Mouse (Mus musculus) intestine, embryonic 15.5 days (tissue): ENCODE measurements around the gene Jdp2. TPM values are rescaled to one million over a fixed set of nuclear protein-coding genes. Genes with fewer than 3 reads are reported as not detected.

Experiments used
- ATAC-seq: fragments of 200-750 bp; cut with Nextera tagmentation; 2 replicates; pipeline ENCODE4 v1.8.0; 2017; ENCODE audit warnings: moderate TSS enrichment, moderate library complexity
- H3K27ac ChIP-seq: fragments of 300-500 bp; sonication (generic); 2 replicates; pipeline ENCODE4 v1.5.1; 2015; ENCODE audit warnings: mild to moderate bottlenecking, inconsistent platforms
- H3K27me3 ChIP-seq: fragments of 300-500 bp; sonication (generic); replicated peaks from 2 replicates; pipeline ENCODE4 v1.6.1; 2015; ENCODE audit warnings: inconsistent platforms
- H3K36me3 ChIP-seq: fragments of 300-500 bp; sonication (generic); 2 replicates; pipeline ENCODE4 v1.6.1; 2015; ENCODE audit warnings: inconsistent platforms
- H3K4me1 ChIP-seq: fragments of 300-500 bp; sonication (generic); replicated peaks from 2 replicates; pipeline ENCODE4 v1.6.1; 2015; ENCODE audit warnings: inconsistent platforms
- H3K4me2 ChIP-seq: fragments of 300-500 bp; sonication (generic); replicated peaks from 2 replicates; pipeline ENCODE4 v1.6.1; 2015; ENCODE audit warnings: mild to moderate bottlenecking, inconsistent platforms
- H3K4me3 ChIP-seq: fragments of 300-500 bp; sonication (generic); replicated peaks from 2 replicates; pipeline ENCODE4 v1.5.1; 2015; ENCODE audit warnings: inconsistent platforms
- H3K9ac ChIP-seq: fragments of 300-500 bp; sonication (generic); 2 replicates; pipeline ENCODE4 v1.6.1; 2015; ENCODE audit warnings: inconsistent platforms
- H3K9me3 ChIP-seq: fragments of 300-500 bp; sonication (generic); 2 replicates; pipeline ENCODE4 v1.6.1; 2016; ENCODE audit warnings: inconsistent platforms
- WGBS: fragments of 180-500 bp; shearing (Covaris S2); methylation state at CpG from one replicate; pipeline ENCODE4 v1.1.7; 2015; 5-methylcytosine and 5-hydroxymethylcytosine counted together
- polyA plus RNA-seq: library from polyadenylated mRNA; unstranded; fragments of >200 nt; fragmentation: Nextera tagmentation; extraction: Ambion mirVana; gene quantifications from 2 replicates; pipeline ENCODE4 v1.2.1, GENCODE M21; 2015

Jdp2 gene
- polyA plus RNA-seq, 1 experiment from 2014 or later: 0.74 TPM

DNA sequence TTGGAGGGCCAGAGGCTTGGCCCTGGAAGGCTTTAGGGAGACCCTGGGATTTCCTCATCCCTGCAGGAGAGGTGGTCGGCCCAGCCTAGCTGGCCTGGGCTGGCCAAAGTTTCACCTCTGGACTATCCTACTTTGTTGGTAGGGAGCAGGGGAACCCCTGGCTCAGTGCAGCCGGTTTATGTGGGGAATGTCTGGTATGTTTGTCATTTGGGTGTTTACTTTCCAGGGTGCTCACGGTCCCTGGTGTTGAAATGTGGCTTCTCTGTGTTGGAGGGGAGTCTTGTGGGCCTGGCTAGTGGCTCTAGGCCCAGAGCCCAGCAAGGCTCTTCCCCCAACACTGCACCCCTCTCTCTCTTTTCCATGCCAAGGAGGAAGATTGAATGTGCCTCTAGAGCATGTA lies 24.9 kb downstream of the Jdp2 start:
- Histone ChIP-seq H3K36me3 (no peaks in the 10 kb centered on the region), H3K27me3 (no peaks in the 10 kb centered on the region), H3K27ac (0 out of 2 replicates have a peak overlapping the region, but pooled peaks have one; percentile 40), H3K9ac (no peak overlapping the region), H3K9me3 (no peaks in the 10 kb centered on the region), H3K4me3 (no peak overlapping the region), H3K4me2 (no peak overlapping the region), H3K4me1 (peaks cover 14% of the 10 kb centered on the region)
- 23% methylated on average over 3 of the region's 3 CpGs for WGBS
- peak; percentile 27 for ATAC-seq

DNA sequence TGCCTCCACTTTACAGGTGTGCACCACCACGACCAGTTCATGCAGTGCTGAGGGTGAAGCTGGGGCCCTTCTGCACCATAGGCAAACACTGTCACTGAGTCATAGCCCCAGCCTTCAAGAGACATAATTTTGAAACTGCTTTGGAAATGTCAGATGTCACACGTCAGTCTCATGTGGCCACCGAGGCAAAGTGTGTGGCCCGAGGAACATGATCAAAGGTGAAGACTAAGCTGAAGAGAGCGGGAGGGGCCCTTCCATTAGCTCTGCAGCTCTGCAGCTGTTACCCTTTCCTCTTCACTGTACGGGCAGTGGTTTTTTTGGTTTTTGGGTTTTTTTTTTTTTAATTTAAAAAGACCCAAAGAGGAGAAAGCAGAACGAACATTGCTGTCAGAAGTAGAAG lies 25.8 kb downstream of the Jdp2 start:
- no peak overlapping the region for H3K4me2 ChIP-seq
- no peaks in the 10 kb centered on the region for H3K9me3 ChIP-seq
- 71% methylated on average over 7 of the region's 7 CpGs for WGBS
- H3K36me3 ChIP-seq: no peaks in the 10 kb centered on the region
- H3K4me3 ChIP-seq: no peak overlapping the region
- ATAC-seq: no peak
- no peak overlapping the region for H3K27ac ChIP-seq
- no peaks in the 10 kb centered on the region for H3K27me3 ChIP-seq
- H3K9ac ChIP-seq: no peak overlapping the region
- H3K4me1 ChIP-seq: peaks cover 14% of the 10 kb centered on the region

DNA sequence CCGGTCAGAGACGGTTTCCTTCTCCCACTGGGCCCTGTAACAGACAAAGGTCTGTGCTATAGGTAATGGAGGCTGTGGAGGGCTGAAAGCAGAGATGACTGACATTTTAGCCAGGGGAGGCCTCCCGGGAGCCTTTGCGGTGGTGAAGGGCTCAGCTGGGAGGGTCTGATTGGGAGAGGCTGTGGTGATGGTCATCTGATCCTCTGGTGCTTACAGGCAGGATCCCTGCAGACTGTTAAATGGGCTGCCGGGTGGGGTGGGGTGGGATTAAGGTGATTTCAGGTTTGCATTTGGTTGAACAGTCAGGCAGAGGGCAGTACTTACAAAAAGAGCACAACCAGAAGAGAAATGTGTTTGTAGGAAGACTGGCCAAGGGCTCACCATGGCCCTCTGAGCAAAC lies 27.0 kb downstream of the Jdp2 start:
- H3K9ac ChIP-seq: no peak overlapping the region
- H3K27me3 ChIP-seq: no peaks in the 10 kb centered on the region
- H3K27ac ChIP-seq: no peak overlapping the region
- 56% methylated on average over 5 of the region's 5 CpGs for WGBS
- no peak for ATAC-seq
- peaks cover 16% of the 10 kb centered on the region for H3K4me1 ChIP-seq
- H3K4me2 ChIP-seq: no peak overlapping the region
- no peaks in the 10 kb centered on the region for H3K36me3 ChIP-seq
- H3K9me3 ChIP-seq: no peaks in the 10 kb centered on the region
- H3K4me3 ChIP-seq: no peak overlapping the region

DNA sequence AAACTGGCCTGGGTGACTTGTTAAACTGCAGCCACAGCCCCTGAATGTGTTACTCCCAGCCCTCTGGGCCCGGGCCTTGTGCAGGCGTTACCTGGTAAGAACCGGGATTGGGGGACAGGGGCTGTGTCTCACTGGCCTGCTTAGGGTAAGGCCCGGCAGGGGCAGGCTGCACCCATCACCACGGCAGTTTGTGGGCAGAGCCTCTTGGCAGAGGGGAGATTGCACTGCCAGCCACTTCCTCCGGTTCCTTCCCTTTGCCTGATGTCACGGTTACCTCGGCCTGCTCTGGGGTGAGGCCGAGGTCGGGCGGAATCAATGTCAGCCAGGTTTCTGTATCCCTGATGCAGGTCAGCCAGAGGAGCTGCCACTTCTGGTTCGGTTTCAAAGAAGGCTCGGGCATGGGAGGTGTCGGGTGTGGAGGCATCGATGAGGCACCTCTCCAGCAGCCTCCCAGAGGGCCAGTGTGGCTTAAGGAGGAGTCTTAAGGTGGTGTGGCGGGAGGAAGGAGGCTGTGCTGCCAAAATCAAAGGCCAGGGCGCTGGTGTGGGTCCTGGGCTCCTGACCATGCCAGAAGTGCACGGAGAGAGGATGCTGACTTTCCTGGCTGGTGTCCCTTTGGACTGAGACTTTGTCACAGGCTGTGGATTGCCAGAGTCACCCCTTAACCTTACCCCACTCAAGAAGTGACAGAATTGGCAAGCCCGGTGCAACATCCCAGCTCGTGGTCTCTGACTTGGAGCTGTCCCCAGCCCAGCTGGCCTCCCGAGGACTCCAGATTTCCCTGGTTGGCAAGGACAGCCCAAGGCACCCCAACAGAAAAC lies 31.0 kb downstream of the Jdp2 start:
- WGBS: 70% methylated on average over 21 of the region's 21 CpGs
- H3K4me3 ChIP-seq: no peak overlapping the region
- 0 out of 2 replicates have a peak, but pooled peaks cover 5% of the 10 kb centered on the region for H3K4me1 ChIP-seq
- H3K9me3 ChIP-seq: no peaks in the 10 kb centered on the region
- H3K36me3 ChIP-seq: peaks cover 8% of the 10 kb centered on the region; the same call in 1 of the 2 replicates
- no peak overlapping the region for H3K4me2 ChIP-seq
- ATAC-seq: no peak
- H3K27me3 ChIP-seq: no peaks in the 10 kb centered on the region
- H3K27ac ChIP-seq: no peak overlapping the region
- H3K9ac ChIP-seq: no peak overlapping the region

DNA sequence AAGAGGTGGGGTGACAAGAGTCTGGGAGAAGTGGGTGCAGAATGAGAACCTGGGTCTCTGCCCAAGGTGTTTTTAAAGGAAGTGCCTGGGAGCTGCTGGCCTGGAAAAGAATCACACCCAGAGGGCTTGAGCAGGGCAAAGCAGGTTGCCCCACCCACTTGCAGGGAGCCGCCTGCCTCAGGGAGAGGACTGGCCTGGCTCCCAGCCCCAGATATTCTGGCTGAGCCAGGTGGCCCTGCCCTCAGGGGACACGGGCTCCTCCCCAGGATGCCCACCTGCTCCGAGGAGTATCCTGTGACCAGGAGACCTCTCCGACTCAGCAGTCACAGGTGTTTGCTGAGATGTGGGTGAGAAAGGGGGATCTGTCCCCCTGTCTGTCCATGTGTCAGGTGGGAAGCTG lies 32.4 kb downstream of the Jdp2 start:
- Histone ChIP-seq H3K4me2 (no peak overlapping the region), H3K9ac (no peak overlapping the region), H3K27me3 (no peaks in the 10 kb centered on the region), H3K4me1 (0 out of 2 replicates have a peak, but pooled peaks cover 2% of the 10 kb centered on the region), H3K4me3 (no peak overlapping the region), H3K9me3 (no peaks in the 10 kb centered on the region), H3K27ac (no peak overlapping the region), H3K36me3 (peaks cover 8% of the 10 kb centered on the region; the same call in 1 of the 2 replicates)
- WGBS: 58% methylated on average over 4 of the region's 4 CpGs
- ATAC-seq: no peak

DNA sequence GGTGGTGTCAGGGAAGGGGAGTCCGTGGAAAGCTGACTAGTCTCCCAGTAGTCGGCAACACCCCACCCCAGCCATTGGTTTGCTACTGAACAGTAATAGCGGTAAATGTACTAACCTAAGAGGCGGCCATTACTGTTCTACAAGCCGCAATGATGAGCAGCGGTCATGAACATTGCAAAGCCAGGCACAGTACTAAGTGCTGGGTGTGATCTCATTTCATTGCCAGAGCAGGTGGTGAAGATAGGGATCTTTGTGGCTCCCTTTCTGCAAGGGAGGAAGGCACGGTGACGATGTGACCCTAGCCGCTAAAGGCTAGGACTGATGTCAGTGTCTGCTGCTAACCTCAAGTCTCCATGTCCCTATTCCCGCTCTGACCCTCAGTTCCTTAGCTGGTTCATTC lies 33.5 kb downstream of the Jdp2 start:
- Histone ChIP-seq H3K4me1 (0 out of 2 replicates have a peak, but pooled peaks cover 2% of the 10 kb centered on the region), H3K36me3 (peaks cover 8% of the 10 kb centered on the region; the same call in 1 of the 2 replicates), H3K27ac (no peak overlapping the region), H3K9me3 (no peaks in the 10 kb centered on the region), H3K27me3 (no peaks in the 10 kb centered on the region), H3K9ac (no peak overlapping the region), H3K4me3 (no peak overlapping the region), H3K4me2 (no peak overlapping the region)
- no peak for ATAC-seq
- WGBS: 96% methylated on average over 10 of the region's 10 CpGs

DNA sequence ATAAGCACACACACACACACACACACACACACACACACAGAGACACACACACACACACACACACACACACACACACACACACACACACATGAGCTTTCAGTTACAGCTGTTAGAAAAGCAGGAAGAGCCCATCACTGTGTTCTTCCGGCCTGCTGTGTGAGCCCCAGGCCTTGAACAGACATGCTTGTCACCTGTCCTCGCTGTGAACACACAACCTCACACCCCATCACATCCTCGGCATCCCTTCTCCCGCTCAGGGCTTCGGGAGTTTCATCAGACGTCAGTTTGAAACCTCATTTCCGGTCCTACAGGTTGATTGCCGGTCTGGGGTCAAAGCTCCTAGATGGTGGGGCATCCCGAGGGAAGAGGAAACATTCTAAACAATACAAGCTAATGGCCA lies 39.1 kb downstream of the Jdp2 start:
- H3K4me2 ChIP-seq: no peak overlapping the region
- ATAC-seq: no peak
- 0 out of 2 replicates have a peak, but pooled peaks cover 2% of the 10 kb centered on the region for H3K36me3 ChIP-seq
- H3K27me3 ChIP-seq: no peaks in the 10 kb centered on the region
- H3K27ac ChIP-seq: no peak overlapping the region
- H3K4me3 ChIP-seq: no peak overlapping the region
- H3K4me1 ChIP-seq: peaks cover 11% of the 10 kb centered on the region
- 76% methylated on average over 9 of the region's 9 CpGs for WGBS
- no peaks in the 10 kb centered on the region for H3K9me3 ChIP-seq
- no peak overlapping the region for H3K9ac ChIP-seq

DNA sequence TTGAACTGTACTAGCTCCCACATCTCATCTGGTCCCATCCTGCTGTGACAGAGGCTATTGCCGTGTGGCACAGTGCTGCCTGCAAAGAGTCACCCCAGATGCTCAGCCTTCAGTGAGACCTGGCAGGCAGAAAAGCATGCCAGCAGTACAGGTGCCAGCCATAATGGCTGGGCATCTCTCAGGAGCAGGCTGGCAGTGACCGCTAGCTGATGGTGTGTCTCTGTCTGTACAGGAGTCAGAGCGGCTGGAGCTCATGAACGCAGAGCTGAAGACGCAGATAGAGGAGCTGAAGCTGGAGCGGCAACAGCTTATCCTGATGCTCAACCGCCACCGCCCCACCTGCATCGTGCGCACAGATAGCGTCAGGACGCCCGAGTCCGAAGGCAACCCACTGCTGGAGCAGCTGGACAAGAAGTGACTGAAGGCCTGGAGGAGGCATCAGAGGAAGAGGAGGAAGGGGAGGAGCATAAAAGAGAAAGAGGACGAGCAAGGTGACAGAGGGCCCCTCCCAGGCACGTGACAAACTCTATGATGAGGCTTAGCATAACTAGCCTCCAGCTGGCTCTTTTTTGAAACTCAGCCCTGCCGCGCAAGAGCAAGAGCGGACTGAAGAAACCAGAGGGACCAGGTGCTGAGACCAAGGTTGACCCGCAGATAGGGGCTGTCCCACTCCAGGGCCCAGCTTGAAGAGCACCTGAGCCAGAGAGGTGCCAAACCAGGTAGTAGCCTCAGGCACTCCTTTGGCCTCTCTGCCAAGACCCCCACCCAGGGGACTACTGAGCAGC lies 39.9 kb downstream of the Jdp2 start:
- H3K27ac ChIP-seq: peak overlapping the region; percentile 28; the same call in 1 of the 2 replicates

DNA sequence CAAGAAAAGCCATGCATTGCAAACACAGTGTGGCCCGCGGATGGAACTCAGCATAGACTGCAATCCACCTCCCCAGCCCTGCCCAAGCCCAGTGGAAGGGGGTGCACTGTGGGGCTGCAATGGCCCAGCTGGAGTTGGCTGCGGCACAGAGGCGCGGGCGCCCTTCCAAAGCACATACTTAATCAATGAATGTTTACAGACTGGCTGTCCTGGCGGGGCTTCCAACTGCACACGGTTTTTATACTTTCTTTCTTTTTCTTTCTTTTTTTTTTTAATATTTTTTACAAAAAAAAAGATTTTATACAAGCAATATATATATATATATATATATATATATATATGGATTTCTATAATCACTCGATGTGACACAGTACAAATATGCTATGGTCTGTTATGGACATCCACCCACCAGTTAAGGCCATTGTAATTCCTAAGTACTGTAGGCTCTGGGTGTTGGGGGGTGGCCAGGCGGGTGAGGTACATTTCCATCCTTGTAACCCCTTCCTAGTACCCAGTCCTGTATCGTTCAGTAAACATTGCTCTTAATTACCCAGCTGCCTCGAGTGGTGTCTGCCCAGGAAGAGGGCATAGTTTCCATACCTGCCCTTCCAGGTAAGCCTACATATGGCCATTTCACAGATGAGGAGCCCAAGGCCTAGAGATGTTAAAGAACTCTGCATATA lies 40.6 kb downstream of the Jdp2 start:
- ATAC-seq: peak; percentile 76
- Histone ChIP-seq H3K27ac (peak overlapping the region; percentile 28; the same call in 1 of the 2 replicates), H3K9me3 (no peaks in the 10 kb centered on the region), H3K36me3 (no peaks in the 10 kb centered on the region), H3K27me3 (no peaks in the 10 kb centered on the region), H3K4me1 (peaks cover 11% of the 10 kb centered on the region), H3K4me2 (no peak overlapping the region), H3K4me3 (no peak overlapping the region), H3K9ac (no peak overlapping the region)
- 44% methylated on average over 12 of the region's 12 CpGs for WGBS

More for the DNA sequence above, 39.9 kb downstream of the Jdp2 start:
- H3K4me2 ChIP-seq: no peak overlapping the region
- no peak; the same call in 1 of the 2 replicates for ATAC-seq
- 72% methylated on average over 20 of the region's 20 CpGs for WGBS
- no peaks in the 10 kb centered on the region for H3K9me3 ChIP-seq
- no peaks in the 10 kb centered on the region for H3K36me3 ChIP-seq
- no peak overlapping the region for H3K4me3 ChIP-seq
- H3K9ac ChIP-seq: no peak overlapping the region
- peaks cover 11% of the 10 kb centered on the region for H3K4me1 ChIP-seq
- H3K27me3 ChIP-seq: no peaks in the 10 kb centered on the region

DNA sequence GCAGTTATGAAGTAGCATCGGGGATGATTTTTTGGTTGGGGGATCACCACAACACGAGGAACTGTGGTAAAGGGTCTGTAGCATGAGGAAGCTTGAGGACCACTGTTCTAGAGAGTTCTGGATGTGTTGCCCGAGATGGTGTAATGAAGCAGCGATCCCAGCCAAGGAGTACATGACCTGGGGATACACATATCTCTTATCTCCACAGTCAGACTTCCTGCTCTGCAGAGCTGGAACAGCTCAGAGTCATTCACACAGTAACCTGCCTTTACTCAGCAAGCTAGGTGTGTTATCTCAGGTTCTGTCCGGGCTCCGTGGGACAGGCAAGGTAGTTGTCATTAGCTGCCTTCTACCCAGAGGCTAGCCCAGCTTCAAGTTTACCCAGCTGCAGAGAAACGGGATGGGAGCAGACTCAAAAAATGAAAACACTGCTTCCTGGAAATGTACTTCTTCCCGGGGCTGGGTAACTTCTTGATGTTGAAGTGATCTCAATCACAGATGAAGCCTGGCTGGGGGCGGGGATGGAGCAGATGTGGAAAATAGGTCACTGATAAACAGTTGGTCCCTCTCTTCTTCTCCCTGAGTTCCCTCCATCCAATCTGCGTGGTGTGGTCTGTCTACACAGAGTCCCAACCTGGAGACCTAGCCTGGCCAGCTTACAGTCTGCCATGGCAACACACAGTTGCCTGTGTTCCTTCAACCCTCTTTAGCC lies 42.2 kb downstream of the Jdp2 start:
- Histone ChIP-seq H3K27ac (no peak overlapping the region), H3K9ac (no peak overlapping the region), H3K4me1 (peaks cover 11% of the 10 kb centered on the region), H3K36me3 (no peaks in the 10 kb centered on the region), H3K4me3 (no peak overlapping the region), H3K4me2 (no peak overlapping the region), H3K9me3 (no peaks in the 10 kb centered on the region), H3K27me3 (no peaks in the 10 kb centered on the region)
- 0 out of 2 replicates have a peak, but pooled peaks have one; percentile 37 for ATAC-seq
- 53% methylated on average over 10 of the region's 10 CpGs for WGBS

DNA sequence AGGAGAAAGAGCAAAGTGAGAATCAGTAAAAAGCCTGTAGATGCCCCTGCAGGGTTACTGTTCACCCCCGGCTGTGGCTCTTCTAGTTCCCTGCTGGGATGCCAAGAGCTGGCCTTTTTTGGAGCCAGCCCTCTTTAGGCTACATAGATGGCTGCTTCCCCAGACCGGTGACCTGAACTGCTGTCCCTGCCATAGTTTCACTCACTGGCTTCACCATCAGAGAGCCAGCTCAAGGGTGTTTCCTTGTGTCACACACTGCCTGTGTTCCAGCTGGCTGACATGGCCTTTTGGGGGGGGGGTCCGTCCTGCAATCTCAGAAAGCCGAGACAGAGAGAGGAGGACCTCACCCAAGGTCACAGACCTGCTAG lies 42.7 kb downstream of the Jdp2 start:
- ATAC-seq: no peak
- H3K36me3 ChIP-seq: no peaks in the 10 kb centered on the region
- no peak overlapping the region for H3K4me2 ChIP-seq
- no peak overlapping the region for H3K4me3 ChIP-seq
- H3K27ac ChIP-seq: no peak overlapping the region
- no peaks in the 10 kb centered on the region for H3K27me3 ChIP-seq
- H3K9me3 ChIP-seq: no peaks in the 10 kb centered on the region
- H3K4me1 ChIP-seq: peaks cover 11% of the 10 kb centered on the region
- WGBS: 52% methylated on average over 4 of the region's 4 CpGs
- no peak overlapping the region for H3K9ac ChIP-seq
